Mouse (Mus musculus) limb, embryonic 14.5 days (tissue): ENCODE results near the gene Ypel3. TPM values are rescaled to one million over a fixed set of nuclear protein-coding genes. Genes with fewer than 3 reads are reported as not detected.

Experiments
- ATAC-seq: fragments of 200-750 bp; cut with Nextera tagmentation; 2 replicates; pipeline ENCODE4 v1.8.0; 2017; ENCODE audit warnings: low read depth, moderate number of reproducible peaks, moderate TSS enrichment; ENCODE audit not compliant: low FRiP score
- DNase-seq: peaks from one replicate; pipeline ENCODE4 v3.0.0-alpha.2; 2015; ENCODE audit warnings: low spot score
- H3K27ac ChIP-seq: fragments of 300-500 bp; sonication (generic); replicated peaks from 2 replicates; pipeline ENCODE4 v1.5.1; 2014; ENCODE audit warnings: low read depth, mild to moderate bottlenecking, low read length, moderate library complexity, mixed read lengths
- H3K27me3 ChIP-seq: fragments of 300-500 bp; sonication (generic); 2 replicates; pipeline ENCODE4 v1.6.1; 2014; ENCODE audit warnings: low read length, mixed read lengths; ENCODE audit not compliant: control insufficient read depth, insufficient read depth
- H3K36me3 ChIP-seq: fragments of 300-500 bp; sonication (generic); 2 replicates; pipeline ENCODE4 v1.6.1; 2014; ENCODE audit warnings: mild to moderate bottlenecking, low read length, moderate library complexity, mixed read lengths; ENCODE audit not compliant: control insufficient read depth, insufficient read depth
- H3K4me1 ChIP-seq: fragments of 300-500 bp; sonication (generic); 2 replicates; pipeline ENCODE4 v1.6.1; 2014; ENCODE audit warnings: antibody characterized with exemption, low read length, mixed read lengths; ENCODE audit not compliant: control insufficient read depth, insufficient read depth
- H3K4me2 ChIP-seq: fragments of 300-500 bp; sonication (generic); replicated peaks from 2 replicates; pipeline ENCODE4 v1.6.1; 2014; ENCODE audit warnings: low read depth, mild to moderate bottlenecking, low read length, moderate library complexity; ENCODE audit not compliant: severe bottlenecking
- H3K4me3 ChIP-seq: fragments of 300-500 bp; sonication (generic); replicated peaks from 2 replicates; pipeline ENCODE4 v1.5.1; 2014; ENCODE audit warnings: low read length
- H3K9ac ChIP-seq: fragments of 300-500 bp; sonication (generic); 2 replicates; pipeline ENCODE4 v1.6.1; 2014; ENCODE audit warnings: mild to moderate bottlenecking, low read depth, low read length, moderate library complexity; ENCODE audit not compliant: severe bottlenecking
- H3K9me3 ChIP-seq: fragments of 300-500 bp; sonication (generic); 2 replicates; pipeline ENCODE4 v1.6.1; 2016; ENCODE audit warnings: low read length; ENCODE audit not compliant: control insufficient read depth
- POLR2A ChIP-seq: fragments of 200-500 bp; IDR thresholded peaks from 2 replicates; pipeline ENCODE4 v1.8.0; 2012; ENCODE audit warnings: inconsistent platforms, mild to moderate bottlenecking, moderate library complexity, borderline replicate concordance; ENCODE audit not compliant: insufficient read depth, insufficient read length; ENCODE audit errors: extremely low read depth
- WGBS: fragments of 180-500 bp; shearing (Covaris S2); extraction: QIAGEN DNeasy Blood & Tissue Kit; methylation state at CpG from one replicate; pipeline ENCODE4 v1.1.7; 2014; 5-methylcytosine and 5-hydroxymethylcytosine counted together
- polyA plus RNA-seq, 2 experiments: library from polyadenylated mRNA; depleted of rRNA in 1 of 2; stranded (reverse) in 1 of 2; unstranded in 1 of 2; fragments of >200 nt; fragmentation: Nextera tagmentation in 1 of 2; extraction: Ambion mirVana in 1 of 2; gene quantifications; 2 replicates each; pipeline versions ENCODE4 v1.2.1 to v1.2.3; 2012 to 2014

Gene Ypel3
- polyA plus RNA-seq, 2 experiments, result 131 to 144 TPM

DNA sequence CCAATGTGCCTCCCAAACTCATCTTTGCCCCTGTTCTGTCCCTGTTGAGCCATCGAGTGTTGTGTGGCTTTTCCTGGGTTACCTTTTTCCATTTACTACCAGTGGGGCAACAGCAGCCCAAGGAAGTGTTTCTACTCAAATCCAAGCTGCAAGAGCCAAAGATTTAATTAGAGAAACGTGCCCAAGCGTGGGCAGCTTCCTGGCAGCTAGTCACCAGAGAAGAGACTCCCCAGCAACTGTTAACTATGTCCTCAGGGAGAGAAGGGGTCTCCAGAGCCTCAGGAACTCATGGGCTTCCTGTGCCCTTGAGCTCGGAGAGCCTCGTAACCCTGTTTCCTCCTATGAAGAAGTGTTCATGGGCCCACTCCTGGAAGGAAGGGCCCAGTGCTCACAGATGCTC lies 35.8 kb upstream of the Ypel3 start:
- DNase-seq (no peak), ATAC-seq (no peak)
- no peaks in the 10 kb centered on the region for H3K4me1 ChIP-seq
- H3K4me2 ChIP-seq, result no peak overlapping the region
- no peak for TF ChIP-seq POLR2A
- H3K36me3 ChIP-seq, result no peaks in the 10 kb centered on the region
- H3K9me3 ChIP-seq, result no peaks in the 10 kb centered on the region
- no peaks in the 10 kb centered on the region for H3K27me3 ChIP-seq
- H3K27ac ChIP-seq, result no peak overlapping the region
- no peak overlapping the region for H3K4me3 ChIP-seq
- WGBS, result 60% methylated on average over 5 of the region's 5 CpGs
- H3K9ac ChIP-seq, result no peak overlapping the region

DNA sequence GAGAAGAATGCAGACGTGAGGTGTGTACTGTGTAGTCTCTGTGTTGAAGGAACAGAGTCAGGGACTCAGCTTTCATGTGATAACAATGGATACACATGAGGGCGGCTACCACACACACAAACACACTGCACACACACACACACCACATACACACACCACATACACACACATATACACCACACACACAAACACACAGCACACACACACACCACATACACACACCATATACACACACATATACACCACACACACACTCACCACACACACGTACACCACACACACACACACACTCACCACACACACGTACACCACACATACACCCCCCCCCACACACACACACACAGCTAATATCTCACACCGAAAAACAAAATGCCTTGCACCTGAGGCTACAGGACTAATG lies 35.3 kb upstream of the Ypel3 start:
- ATAC-seq, result no peak
- no peak overlapping the region for H3K4me2 ChIP-seq
- no peaks in the 10 kb centered on the region for H3K27me3 ChIP-seq
- no peak overlapping the region for H3K4me3 ChIP-seq
- H3K9me3 ChIP-seq, result no peaks in the 10 kb centered on the region
- DNase-seq, result no peak
- H3K4me1 ChIP-seq, result no peaks in the 10 kb centered on the region
- no peak overlapping the region for H3K9ac ChIP-seq
- H3K36me3 ChIP-seq, result no peaks in the 10 kb centered on the region
- no peak for TF ChIP-seq POLR2A
- 87% methylated on average over 5 of the region's 5 CpGs for WGBS
- no peak overlapping the region for H3K27ac ChIP-seq

- WGBS, result 89% methylated on average over 13 of the region's 13 CpGs
- no peak for TF ChIP-seq POLR2A
- Histone ChIP-seq H3K36me3 (no peaks in the 10 kb centered on the region), H3K27me3 (no peaks in the 10 kb centered on the region), H3K9ac (no peak overlapping the region), H3K4me3 (no peak overlapping the region), H3K4me1 (no peaks in the 10 kb centered on the region), H3K9me3 (no peaks in the 10 kb centered on the region), H3K4me2 (no peak overlapping the region), H3K27ac (no peak overlapping the region)
- DNase-seq (no peak), ATAC-seq (no peak)
These were observed 34.7 kb upstream of the Ypel3 start for GRCm38 (mm10) chr7:126741964-126742482.

GRCm38 (mm10) chr7:126746066-126746465 lies 30.7 kb upstream of the Ypel3 start:
- Histone ChIP-seq H3K36me3 (no peaks in the 10 kb centered on the region), H3K27me3 (no peaks in the 10 kb centered on the region), H3K4me1 (no peaks in the 10 kb centered on the region), H3K27ac (no peak overlapping the region), H3K4me2 (no peak overlapping the region), H3K4me3 (no peak overlapping the region), H3K9ac (no peak overlapping the region), H3K9me3 (no peaks in the 10 kb centered on the region)
- TF ChIP-seq POLR2A, result no peak
- DNase-seq (no peak), ATAC-seq (no peak)
- WGBS, result 88% methylated on average over 12 of the region's 12 CpGs

GRCm38 (mm10) chr7:126746798-126747197 lies 30.0 kb upstream of the Ypel3 start:
- H3K4me1 ChIP-seq, result no peaks in the 10 kb centered on the region
- ATAC-seq (no peak), DNase-seq (no peak)
- H3K36me3 ChIP-seq, result no peaks in the 10 kb centered on the region
- no peaks in the 10 kb centered on the region for H3K9me3 ChIP-seq
- no peak overlapping the region for H3K4me2 ChIP-seq
- TF ChIP-seq POLR2A, result no peak
- H3K27me3 ChIP-seq, result no peaks in the 10 kb centered on the region
- H3K27ac ChIP-seq, result no peak overlapping the region
- H3K4me3 ChIP-seq, result no peak overlapping the region
- 21% methylated on average over 6 of the region's 6 CpGs for WGBS
- H3K9ac ChIP-seq, result no peak overlapping the region

- Histone ChIP-seq H3K4me3 (no peak overlapping the region), H3K9me3 (no peaks in the 10 kb centered on the region), H3K4me1 (no peaks in the 10 kb centered on the region), H3K36me3 (no peaks in the 10 kb centered on the region), H3K27me3 (no peaks in the 10 kb centered on the region), H3K27ac (no peak overlapping the region), H3K4me2 (no peak overlapping the region), H3K9ac (no peak overlapping the region)
- WGBS, result 68% methylated on average over 7 of the region's 7 CpGs
- no peak for TF ChIP-seq POLR2A
- no peak for ATAC-seq
- no peak for DNase-seq
These were observed 27.9 kb upstream of the Ypel3 start for GRCm38 (mm10) chr7:126748824-126749223.
